Mouse (Mus musculus) brain, embryonic 14.5 days (tissue): Measurements from ENCODE around the gene Nid1.

ENCODE experiments used
- CTCF ChIP-seq: fragments of 200-500 bp; IDR thresholded peaks from 2 replicates; pipeline ENCODE4 v1.5.1; 2012; ENCODE audit warnings: inconsistent platforms, mild to moderate bottlenecking, moderate library complexity, borderline replicate concordance; ENCODE audit not compliant: insufficient read depth, insufficient read length; ENCODE audit errors: extremely low read depth
- POLR2A ChIP-seq: fragments of 200-500 bp; IDR thresholded peaks from 2 replicates; pipeline ENCODE4 v1.6.1; 2012; ENCODE audit warnings: mild to moderate bottlenecking, inconsistent platforms, borderline replicate concordance; ENCODE audit not compliant: poor library complexity, insufficient read depth, insufficient read length, severe bottlenecking; ENCODE audit errors: extremely low read depth

DNA sequence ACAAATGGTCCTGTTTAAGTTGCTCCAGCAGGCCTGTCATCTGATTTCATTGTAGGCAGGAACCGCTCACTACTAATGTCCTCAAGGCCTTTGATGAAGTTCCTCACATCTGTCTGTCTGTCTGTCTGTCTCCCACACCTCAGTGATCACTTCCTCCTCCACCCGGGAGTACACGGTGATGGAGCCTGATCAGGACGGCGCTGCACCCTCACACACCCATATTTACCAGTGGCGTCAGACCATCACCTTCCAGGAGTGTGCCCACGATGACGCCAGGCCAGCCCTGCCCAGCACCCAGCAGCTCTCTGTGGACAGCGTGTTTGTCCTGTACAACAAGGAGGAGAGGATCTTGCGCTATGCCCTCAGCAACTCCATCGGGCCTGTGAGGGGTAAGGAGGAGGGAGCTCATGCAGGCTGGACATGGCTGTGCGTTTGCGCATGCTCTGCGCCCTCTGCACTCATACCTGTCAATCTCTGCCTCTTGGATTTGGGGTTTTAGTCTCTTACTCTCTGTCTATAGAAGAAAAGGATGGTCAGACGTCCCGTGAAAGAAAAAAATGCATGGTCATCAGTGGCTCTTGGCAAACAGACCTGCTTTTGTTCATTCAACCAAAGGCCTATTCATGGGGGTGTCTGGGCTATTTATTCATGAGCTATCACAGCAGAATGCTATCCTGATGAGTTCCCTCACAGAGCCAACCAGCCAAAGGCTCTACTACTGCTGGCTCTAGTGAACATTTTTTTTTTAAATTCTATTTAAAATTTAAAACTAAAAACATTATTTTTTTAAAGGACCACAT is 44.7 kb downstream of the Nid1 start:
- TF ChIP-seq POLR2A: no peak
- TF ChIP-seq CTCF: no peak
